Mouse (Mus musculus): ENCODE results near the gene Zfp652.
A peak's percentile ranks its signal among the peaks of the same experiment; 100 is the strongest.
"Not testable (repeated sequence)": the region's sequence is repeated elsewhere in the genome, so short reads cannot be mapped to it uniquely, and the experiment has no call there.

Zfp652 gene

GRCm38 (mm10) chr11:95712563-95713224 lies at the start of gene Zfp652:
Zfp652 (plus strand) TSS chr11:95712673.
- peak; percentile 93 for DNase-seq (ENCODE audit: low spot score)

DNA sequence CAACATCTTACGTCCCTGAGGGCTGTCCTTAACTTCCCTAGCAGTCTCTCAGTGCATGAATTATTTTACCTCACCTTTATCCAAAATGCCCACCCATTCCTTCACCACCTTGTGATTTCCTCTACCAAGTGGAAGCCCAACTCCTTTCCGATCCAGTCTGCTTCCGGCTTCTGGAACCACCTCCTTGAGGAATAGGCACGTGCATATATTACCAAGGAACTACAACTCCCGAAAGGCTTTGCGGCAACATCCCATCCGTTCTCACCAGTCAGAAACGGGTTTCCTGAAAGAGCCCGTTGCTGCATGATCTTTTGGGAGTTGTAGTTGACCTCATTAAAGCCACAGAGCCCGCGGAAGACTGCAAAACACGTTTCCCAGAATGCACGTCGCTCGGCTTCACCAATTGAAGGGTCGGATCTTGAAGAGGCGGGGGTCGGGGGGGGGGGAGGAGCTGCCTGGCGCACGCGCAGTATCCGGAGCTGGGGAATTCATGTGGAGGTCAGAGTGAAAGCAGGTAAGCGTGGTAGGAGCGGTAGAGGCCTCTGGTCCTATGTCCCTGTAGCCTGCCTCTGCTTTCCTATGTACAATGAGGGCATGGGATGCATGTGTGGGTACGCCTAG lies 45.8 kb upstream of the Zfp652 start, which contains the start of gene Phb:
Phb (plus strand) TSS at position 429 of the 621 bp plus-strand sequence.
- DNase-seq (ENCODE audit: low spot score), result peak; percentile 94

DNA sequence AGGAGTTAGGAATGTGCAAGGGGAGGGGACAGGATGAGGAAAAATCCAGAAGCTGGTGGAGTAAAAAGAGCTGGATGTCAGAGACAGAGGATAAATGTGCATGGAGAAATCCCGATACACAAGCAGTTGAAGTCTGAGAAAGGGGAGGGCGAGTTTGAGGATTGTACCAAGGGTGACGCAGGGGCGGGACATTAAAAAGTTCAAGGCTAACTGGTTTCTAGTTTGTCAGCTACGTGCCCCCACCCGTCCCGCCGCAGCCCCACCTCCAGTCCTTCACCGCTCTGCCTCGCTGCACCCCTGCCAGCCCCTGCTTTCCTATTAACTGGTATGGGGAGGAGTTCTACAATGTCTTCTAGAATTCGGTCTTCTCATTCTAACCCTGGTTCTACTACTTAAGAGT lies 45.3 kb upstream of the Zfp652 start:
- peak; percentile 54 for DNase-seq (ENCODE audit: low spot score)

GRCm38 (mm10) chr11:95668086-95668485 lies 44.4 kb upstream of the Zfp652 start:
- DNase-seq (ENCODE audit: low spot score), result not testable (repeated sequence)

- DNase-seq (ENCODE audit: low spot score), result no peak
Measured at GRCm38 (mm10) chr11:95675498-95675897, 37.0 kb upstream of the Zfp652 start.

- DNase-seq (ENCODE audit: low spot score), result peak; percentile 48
Measured at GRCm38 (mm10) chr11:95676307-95676706, 36.2 kb upstream of the Zfp652 start.

GRCm38 (mm10) chr11:95677925-95678701 lies 34.4 kb upstream of the Zfp652 start:
- DNase-seq (ENCODE audit: low spot score), result no peak

DNA sequence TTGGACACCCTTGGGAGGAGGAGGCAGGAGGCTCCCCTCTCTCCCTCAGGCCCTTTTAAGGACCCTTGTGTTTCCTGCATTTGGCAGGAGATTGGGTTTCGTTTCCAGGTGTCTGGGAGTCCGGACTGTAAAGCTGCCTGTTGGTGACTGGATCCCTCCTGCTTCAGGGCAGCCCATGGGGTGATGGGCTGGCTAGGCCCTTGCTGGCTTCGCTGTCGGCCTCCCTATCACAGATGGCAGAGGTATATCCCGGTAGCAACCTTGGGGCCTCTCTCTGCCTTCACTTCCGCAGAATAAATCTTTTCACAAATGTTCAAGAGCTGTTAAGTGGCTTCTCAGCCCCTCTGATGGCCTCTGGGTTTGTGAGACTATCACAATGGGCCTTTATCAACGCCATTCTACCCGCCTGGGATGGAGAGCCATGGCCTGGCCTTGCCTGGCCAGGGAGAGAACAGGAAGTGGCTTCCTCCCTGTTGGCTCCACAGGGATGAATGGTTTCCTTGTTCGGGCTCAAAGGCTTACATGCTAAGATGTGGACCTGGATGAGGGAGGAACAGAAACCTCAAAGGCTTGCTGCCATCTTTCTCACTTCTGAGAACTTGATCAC lies 30.4 kb upstream of the Zfp652 start:
- DNase-seq (ENCODE audit: low spot score), result no peak

- DNase-seq (ENCODE audit: low spot score), result no peak
Measured at GRCm38 (mm10) chr11:95682946-95683345, 29.5 kb upstream of the Zfp652 start.

- peak; percentile 81 for DNase-seq (ENCODE audit: low spot score)
Measured at GRCm38 (mm10) chr11:95686031-95686430, 26.4 kb upstream of the Zfp652 start.

GRCm38 (mm10) chr11:95687084-95687656 lies 25.3 kb upstream of the Zfp652 start:
- no peak for DNase-seq (ENCODE audit: low spot score)

- peak; percentile 36 for DNase-seq (ENCODE audit: low spot score)
Measured at GRCm38 (mm10) chr11:95688515-95688914, 24.0 kb upstream of the Zfp652 start.

GRCm38 (mm10) chr11:95688981-95689380 lies 23.5 kb upstream of the Zfp652 start:
- DNase-seq (ENCODE audit: low spot score), result peak; percentile 47

GRCm38 (mm10) chr11:95689544-95689943 lies 22.9 kb upstream of the Zfp652 start:
- DNase-seq (ENCODE audit: low spot score), result no peak

DNA sequence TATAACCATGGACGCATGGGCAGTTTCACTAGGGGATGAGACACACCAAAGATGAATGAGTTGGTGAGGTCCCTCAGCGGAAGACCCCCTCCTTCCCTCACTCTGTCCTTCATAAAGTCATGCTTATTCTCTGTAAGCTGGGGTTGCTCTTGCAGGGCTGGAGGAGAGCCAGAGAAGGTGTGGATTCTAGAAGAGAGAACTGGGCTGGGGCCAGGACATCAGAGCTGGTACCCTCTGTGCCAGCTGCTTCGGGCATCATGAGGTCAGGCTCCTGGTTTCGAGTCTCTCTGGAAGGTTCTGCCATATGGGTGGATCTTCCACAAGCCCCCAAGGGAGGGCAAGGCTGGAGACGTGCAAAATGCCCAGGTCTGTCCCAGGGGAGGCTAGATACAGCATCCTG lies 13.9 kb upstream of the Zfp652 start:
- no peak for DNase-seq (ENCODE audit: low spot score)

- no peak for DNase-seq (ENCODE audit: low spot score)
Measured at GRCm38 (mm10) chr11:95700778-95701739, 11.4 kb upstream of the Zfp652 start.

DNA sequence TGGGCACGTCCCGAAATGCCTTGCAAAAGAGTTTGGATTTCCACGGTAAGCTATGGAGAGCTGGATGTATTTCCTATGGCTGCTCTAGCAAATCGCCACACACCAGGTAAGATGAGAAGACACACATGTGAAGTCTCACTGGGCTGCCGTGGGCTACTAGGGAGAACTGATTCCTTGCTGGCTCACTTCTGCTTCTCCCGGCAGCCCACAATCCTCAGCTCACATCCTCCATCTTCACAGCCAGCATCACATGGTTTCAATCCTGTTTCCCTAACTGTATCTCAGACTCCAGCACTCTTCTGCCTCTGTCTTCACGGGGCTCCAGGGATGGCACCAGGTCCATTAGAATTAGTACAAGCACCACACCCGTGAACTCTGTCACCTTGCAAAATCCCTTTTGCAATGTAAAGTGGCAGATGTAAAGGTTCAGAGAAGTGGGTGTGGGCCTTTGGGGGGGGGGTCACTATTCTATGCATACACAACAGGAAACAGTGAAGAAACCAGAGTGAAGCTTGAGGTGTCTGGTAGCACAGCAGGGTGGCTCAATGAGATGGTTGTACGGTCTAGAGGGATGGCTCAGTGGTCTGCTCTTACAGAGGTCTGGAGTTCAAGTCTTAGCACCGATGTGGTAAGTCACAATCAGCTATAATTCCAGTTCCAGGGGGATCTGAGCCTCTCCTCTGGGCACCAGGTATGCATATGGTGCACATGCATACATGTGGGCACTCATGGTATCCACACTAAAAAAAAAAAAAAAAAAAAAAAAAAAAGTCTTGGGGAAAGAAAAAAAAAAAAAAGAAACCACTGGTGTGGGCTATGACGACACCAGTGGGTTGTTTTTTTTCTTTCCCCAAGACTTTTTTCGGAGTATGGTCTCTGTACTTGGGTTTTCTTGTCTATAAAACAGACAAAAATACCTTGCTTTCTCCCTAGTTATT lies 8.2 kb upstream of the Zfp652 start:
- DNase-seq (ENCODE audit: low spot score), result no peak

- no peak for DNase-seq (ENCODE audit: low spot score)
Measured at GRCm38 (mm10) chr11:95704970-95705330, 7.5 kb upstream of the Zfp652 start.

DNA sequence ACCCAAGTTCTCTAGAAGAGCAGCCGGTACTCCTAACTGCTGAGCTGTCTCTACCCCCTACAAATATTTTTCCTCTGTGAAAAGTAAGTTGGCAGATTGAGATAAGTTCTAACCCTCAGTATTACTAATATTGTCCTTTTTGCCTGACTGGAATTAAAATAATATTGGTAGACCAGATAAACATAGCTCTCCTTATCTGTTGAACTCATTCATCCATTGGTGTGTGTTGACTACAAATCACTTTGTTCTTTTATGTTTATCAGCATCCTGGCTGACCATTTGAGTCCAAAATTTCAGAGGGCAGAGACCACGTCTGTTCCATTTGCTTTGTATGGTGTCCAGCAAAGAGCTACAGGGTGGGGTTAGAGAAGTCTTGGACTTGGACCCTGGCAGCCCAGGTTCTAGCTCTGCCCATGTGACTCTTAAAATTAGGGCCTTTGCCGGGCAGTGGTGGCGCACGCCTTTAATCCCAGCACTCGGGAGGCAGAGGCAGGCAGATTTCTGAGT lies 2.9 kb upstream of the Zfp652 start:
- no peak for DNase-seq (ENCODE audit: low spot score)

DNA sequence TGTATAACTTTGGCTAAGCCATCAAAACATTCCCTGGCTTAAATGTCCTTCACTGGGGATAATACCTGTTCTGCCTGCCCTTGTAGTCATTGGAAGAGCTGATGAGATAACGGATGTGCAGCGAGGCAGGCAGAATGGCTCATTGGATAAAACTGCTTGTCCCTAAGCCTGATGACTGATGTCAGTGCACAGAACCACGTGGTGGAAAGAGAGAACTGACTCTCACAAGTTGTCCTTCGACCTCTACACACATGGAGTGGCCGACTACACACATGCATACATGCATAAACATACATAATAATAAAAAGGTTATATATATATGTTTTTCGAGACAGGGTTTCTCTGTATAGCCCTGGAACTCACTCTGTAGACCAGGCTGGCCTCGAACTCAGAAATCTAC lies 2.0 kb upstream of the Zfp652 start:
- DNase-seq (ENCODE audit: low spot score), result no peak

All from urinary bladder, postnatal 14 days (tissue).